Mouse (Mus musculus) kidney, adult 2 months (tissue): ENCODE data around the gene Metrnl.

Source experiments
- CTCF ChIP-seq: fragments of 200-500 bp; conservative IDR thresholded peaks from 2 replicates; pipeline ENCODE4 v1.5.1; 2011; ENCODE audit warnings: low read depth, mild to moderate bottlenecking, control low read depth, low read length, moderate library complexity, mixed read lengths; ENCODE audit not compliant: insufficient read depth, insufficient read length
- POLR2A ChIP-seq: fragments of 200-500 bp; IDR thresholded peaks from one replicate; pipeline ENCODE4 v1.6.1; 2011; ENCODE audit warnings: low read depth, low read length, control low read depth

DNA sequence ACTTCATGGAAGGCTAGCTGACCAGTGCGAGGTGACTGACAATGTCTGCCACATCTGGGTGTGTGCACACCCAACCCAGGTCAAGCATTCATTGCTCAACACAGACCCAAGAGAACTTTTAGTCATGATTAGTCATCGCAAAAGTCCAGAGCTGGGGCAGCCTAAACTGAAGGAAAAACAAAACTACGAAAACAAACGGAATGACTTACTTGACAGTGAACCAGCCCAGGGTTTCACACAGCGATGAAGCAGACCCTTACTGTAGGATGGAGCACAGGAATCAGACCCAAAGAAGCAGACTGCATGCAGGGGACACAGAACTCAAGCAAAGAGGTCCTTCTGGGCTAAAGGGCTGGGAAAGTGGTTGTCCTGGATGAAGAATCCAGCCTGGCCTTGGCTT, 49.4 kb upstream of the Metrnl start:
- TF ChIP-seq CTCF (no peak), POLR2A (no peak)
